Mouse (Mus musculus) thymus, adult 2 months (tissue): ENCODE data around the gene Kif5a.

ENCODE experiments used
- CTCF ChIP-seq: fragments of 200-500 bp; IDR thresholded peaks from 2 replicates; pipeline ENCODE4 v1.5.1; 2012; ENCODE audit warnings: mild to moderate bottlenecking, control low read depth, low read length, moderate library complexity, borderline replicate concordance; ENCODE audit not compliant: control insufficient read depth, poor library complexity, insufficient read depth; ENCODE audit errors: extremely low read depth
- POLR2A ChIP-seq: fragments of 200-500 bp; IDR thresholded peaks from 2 replicates; pipeline ENCODE4 v1.6.1; 2012; ENCODE audit warnings: mild to moderate bottlenecking, low read length, control low read depth, moderate library complexity; ENCODE audit not compliant: control insufficient read depth, poor library complexity, insufficient read depth; ENCODE audit errors: extremely low read depth

DNA sequence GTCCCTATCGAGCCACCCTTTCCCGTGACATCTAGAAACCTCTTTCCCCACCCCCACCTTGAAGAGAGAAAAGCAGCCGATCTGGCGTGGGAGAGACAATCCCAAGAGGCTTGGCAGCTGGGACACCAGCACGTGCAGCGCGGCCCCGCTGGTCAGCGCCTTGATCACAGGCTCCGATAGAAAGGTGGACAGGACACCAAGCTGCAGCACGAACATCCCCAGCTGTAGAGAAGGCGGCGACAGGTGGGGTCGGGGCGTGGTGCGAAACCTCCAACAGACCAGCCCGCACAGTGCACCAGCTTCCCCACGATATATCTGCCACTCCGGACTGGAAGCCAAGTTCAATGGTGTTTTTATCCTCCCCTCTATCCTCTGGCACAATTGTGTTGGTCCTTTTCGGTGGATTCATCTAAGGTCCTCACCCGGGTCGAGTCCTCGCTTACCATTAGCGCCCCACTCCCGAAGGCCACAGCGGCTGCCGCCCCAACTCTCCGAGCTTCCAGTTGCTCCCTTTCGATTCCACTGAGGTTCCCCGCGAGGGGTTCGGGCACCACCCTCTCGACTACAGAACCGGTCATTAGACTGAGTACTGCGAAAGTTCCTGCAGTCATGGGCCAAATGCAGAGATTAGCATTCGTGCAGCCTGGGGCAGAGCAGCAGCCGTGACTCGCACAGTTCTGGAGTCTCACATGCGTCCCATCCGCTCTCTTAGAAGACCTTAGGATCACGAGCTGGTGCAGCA lies 84.7 kb downstream of the Kif5a start:
- TF ChIP-seq CTCF (no peak), POLR2A (no peak)
